Mouse (Mus musculus): ENCODE results near the gene Rab42. TPM values are rescaled to one million over a fixed set of nuclear protein-coding genes. Genes with fewer than 3 reads are reported as not detected.

Rab42 gene
- total RNA-seq, 2 experiments from 2014 or later = 0.33 TPM; not detected in 1

GRCm38 (mm10) chr4:132262358-132262616 lies 40.9 kb downstream of the Rab42 start:
- intact Hi-C loops (cut with DNase I) = no loop called here
- no peak for DNase-seq
- peak overlapping the region; percentile 86 for H3K4me3 ChIP-seq
- peak overlapping the region; percentile 96; the same call in 1 of the 2 replicates for H3K27ac ChIP-seq
- TF ChIP-seq CTCF (IDR thresholded peaks at IDR 0.05) = no peak

DNA sequence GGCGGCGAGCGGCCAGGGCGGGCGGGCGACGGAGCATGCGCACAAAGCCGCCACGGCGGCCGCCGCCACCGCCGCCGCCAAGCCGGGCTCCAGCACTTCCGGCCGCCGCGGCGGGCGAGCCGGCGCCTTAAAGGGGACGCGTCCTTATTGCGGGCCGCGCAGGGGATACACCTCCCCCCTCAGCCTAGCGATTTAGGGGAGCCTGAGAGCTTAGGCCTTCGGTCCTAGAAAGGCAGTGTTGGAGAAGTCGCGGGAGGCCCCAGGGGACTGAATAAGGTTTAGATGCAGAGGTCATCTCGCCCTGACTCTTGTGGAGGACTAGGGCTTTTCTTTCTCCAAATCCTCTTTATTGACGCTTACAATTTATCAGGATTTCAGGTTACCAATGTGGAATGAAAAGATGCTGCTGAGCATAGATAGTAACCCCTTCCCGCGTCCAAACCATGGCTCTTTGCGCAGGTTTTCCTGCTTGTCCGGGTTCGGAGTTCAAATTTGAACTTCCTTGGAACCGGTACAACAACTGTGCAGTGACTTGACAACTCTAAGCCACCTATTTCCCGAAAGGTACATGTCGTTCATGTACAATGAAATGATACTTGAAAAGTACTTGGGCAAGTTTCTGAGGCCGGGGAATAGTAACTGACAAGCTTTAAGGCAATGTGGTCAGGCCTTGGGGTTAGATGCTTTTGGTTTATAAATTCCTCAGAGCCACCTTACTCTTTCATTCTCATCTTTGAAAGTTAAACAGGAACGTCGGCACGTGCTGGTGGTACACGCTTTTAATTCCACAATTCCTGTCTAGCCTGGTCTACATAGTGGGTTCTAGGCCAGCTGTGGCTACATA lies 41.4 kb downstream of the Rab42 start, which contains the start of gene Gmeb1:
TSS of gene Gmeb1 (minus strand) at position 89 of the 844 bp plus-strand sequence.
- intact Hi-C loops (cut with DNase I) = loop anchor here (2.0 kb wide), 1 partner anchor 49 kb away; the partner anchor contains the start of gene Ythdf2
- Histone ChIP-seq H3K4me3 (peak within 1 kb of the TSS; percentile 86), H3K27ac (peak within 1 kb of the TSS; percentile 97)
- DNase-seq = peak; percentile 91
- no peak for TF ChIP-seq CTCF (IDR thresholded peaks at IDR 0.05)

GRCm38 (mm10) chr4:132260404-132261379 lies 42.5 kb downstream of the Rab42 start:
- intact Hi-C loops (cut with DNase I) = loop anchor here (2.0 kb wide), 1 partner anchor 48 kb away; the partner anchor contains the start of gene Ythdf2
- TF ChIP-seq CTCF (IDR thresholded peaks at IDR 0.05) = no peak

DNA sequence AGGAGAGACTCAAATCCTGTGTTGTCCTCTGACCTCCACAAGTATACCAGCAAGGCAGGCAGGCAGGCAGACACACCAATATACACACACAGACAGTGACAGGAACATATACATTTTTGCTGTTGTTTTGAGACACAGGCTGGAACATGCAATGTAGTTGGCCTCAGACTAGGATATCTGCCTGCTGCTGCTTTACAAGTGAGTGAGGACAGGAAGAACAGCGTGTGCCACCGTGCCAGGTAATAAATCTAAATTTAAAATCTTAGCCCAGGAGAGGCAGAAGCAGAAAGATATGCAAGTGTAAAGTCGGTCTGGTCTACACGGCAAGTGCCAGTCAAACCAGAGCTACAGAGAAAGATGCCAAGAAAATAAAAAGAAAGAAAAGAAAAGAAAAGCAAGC lies 43.9 kb downstream of the Rab42 start:
- peak overlapping the region; percentile 86 for H3K4me3 ChIP-seq
- DNase-seq = peak; percentile 23
- intact Hi-C loops (cut with DNase I) = no loop called here

More at GRCm38 (mm10) chr4:132260404-132261379, 42.5 kb downstream of the Rab42 start:
- peak; percentile 84 for DNase-seq
- Histone ChIP-seq H3K27ac (peak overlapping the region; percentile 97), H3K4me3 (peak overlapping the region; percentile 86)

GRCm38 (mm10) chr4:132256384-132256783 lies 46.8 kb downstream of the Rab42 start:
- intact Hi-C loops (cut with DNase I) = no loop called here
- no peak overlapping the region for H3K4me3 ChIP-seq
- no peak for DNase-seq
- no peak overlapping the region for H3K27ac ChIP-seq
- no peak for TF ChIP-seq CTCF (IDR thresholded peaks at IDR 0.05)

More for the DNA sequence above, 43.9 kb downstream of the Rab42 start:
- no peak for TF ChIP-seq CTCF (IDR thresholded peaks at IDR 0.05)
- peak overlapping the region; percentile 97 for H3K27ac ChIP-seq

DNA sequence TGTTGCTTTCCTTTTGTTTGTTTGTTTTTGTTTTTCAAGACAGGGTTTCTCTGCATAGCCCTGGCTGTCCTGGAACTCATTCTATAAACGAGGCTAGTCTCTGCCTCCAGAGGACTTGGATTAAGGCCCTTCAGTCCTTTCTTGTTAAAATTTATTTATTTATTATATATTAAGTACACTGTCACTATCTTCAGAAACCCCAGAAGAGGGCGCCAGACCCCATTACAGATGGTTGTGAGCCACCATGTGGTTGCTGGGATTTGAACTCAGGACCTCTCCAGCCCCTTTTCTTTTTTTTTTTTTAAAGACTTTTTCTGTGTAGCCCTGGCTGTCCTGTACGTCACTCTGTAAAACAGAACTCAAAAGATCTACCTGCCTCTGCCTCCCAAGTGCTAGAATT lies 48.2 kb downstream of the Rab42 start:
- H3K4me3 ChIP-seq = no peak overlapping the region
- no peak for DNase-seq
- intact Hi-C loops (cut with DNase I) = no loop called here
- peak; percentile 41 for TF ChIP-seq CTCF (IDR thresholded peaks at IDR 0.05)
- H3K27ac ChIP-seq = no peak overlapping the region

- Histone ChIP-seq H3K4me3 (no peak overlapping the region), H3K27ac (peak overlapping the region; percentile 28; the same call in 1 of the 2 replicates)
Observed at GRCm38 (mm10) chr4:132253622-132254021, 49.6 kb downstream of the Rab42 start.

DNA sequence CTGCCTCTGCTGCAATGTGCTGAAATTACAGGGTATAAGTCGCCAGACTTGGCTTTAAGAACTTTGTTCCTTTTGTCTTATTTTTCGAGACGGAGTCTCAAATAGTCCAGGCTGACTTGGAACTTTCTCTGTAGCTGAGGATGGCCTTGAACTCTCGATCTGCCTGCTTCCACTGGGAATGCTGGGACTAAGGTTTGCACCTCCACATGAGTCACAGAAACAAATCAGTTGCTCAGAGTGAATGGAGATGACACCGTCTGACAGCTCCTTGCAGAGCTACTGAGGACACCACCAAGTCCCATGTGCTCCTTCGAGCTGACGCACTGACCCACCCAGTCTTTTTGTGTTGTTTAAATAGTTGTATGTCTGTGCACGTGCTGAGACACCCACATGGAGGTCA lies 50.1 kb downstream of the Rab42 start:
- no peak overlapping the region for H3K27ac ChIP-seq
- intact Hi-C loops (cut with DNase I) = no loop called here
- no peak overlapping the region for H3K4me3 ChIP-seq
- no peak for DNase-seq
- TF ChIP-seq CTCF (IDR thresholded peaks at IDR 0.05) = no peak

More at GRCm38 (mm10) chr4:132253622-132254021, 49.6 kb downstream of the Rab42 start:
- intact Hi-C loops (cut with DNase I) = no loop called here
- no peak for DNase-seq
- no peak for TF ChIP-seq CTCF (IDR thresholded peaks at IDR 0.05)

Other genes starting within 250 kb of the Rab42 start
- under 1 TPM in 1 of 2 experiments, not detected in 1; 0.08 TPM for gene Gm10300, start 228.7 kb downstream of the Rab42 start, total RNA-seq (2021)
- gene Epb41, start 228.1 kb downstream of the Rab42 start, total RNA-seq (2021) = 100 to 1,000 TPM; 102 to 113 TPM
- not detected for gene Oprd1, start 158.9 kb downstream of the Rab42 start, total RNA-seq (2021)
- gene Ythdf2, start 91.1 kb downstream of the Rab42 start, total RNA-seq (2021) = 10 to 100 TPM; 27.3 to 27.6 TPM
- gene Gmeb1, start 41.8 kb downstream of the Rab42 start, total RNA-seq (2021) = 10 to 100 TPM in 1 of 2 experiments, 1 to 10 TPM in 1; 8.7 to 10.6 TPM
- 10 to 100 TPM; 34.7 to 38.4 TPM for gene Taf12, start 29.0 kb downstream of the Rab42 start, total RNA-seq (2021)
- gene Trnau1ap, start 26.2 kb upstream of the Rab42 start, total RNA-seq (2021) = 10 to 100 TPM; 10.4 to 11.7 TPM
- gene Rcc1, start 50.2 kb upstream of the Rab42 start, total RNA-seq (2021) = 1 to 10 TPM; 7.7 to 7.8 TPM
- 10 to 100 TPM; 14.6 to 15.6 TPM for gene Phactr4, start 119.1 kb upstream of the Rab42 start, total RNA-seq (2021)
- 1 to 10 TPM; 2.9 to 3.3 TPM for gene Med18, start 160.5 kb upstream of the Rab42 start, total RNA-seq (2021)
- 1 to 10 TPM; 1.5 to 2.1 TPM for gene Sesn2, start 207.1 kb upstream of the Rab42 start, total RNA-seq (2021)
- gene Atpif1, start 230.3 kb upstream of the Rab42 start, total RNA-seq (2021) = 10 to 100 TPM; 41.0 to 60.0 TPM
- gene Dnajc8, start 232.2 kb upstream of the Rab42 start, total RNA-seq (2021) = 10 to 100 TPM; 47.2 to 59.3 TPM